Mouse (Mus musculus): ENCODE measurements around the gene Strn4. TPM values are rescaled to one million over a fixed set of nuclear protein-coding genes. Genes with fewer than 3 reads are reported as not detected.
A peak's percentile ranks its signal among the peaks of the same experiment; 100 is the strongest.

Strn4 gene
- polyA plus RNA-seq, 1 experiment from 2014 or later, result 88.8 TPM

DNA sequence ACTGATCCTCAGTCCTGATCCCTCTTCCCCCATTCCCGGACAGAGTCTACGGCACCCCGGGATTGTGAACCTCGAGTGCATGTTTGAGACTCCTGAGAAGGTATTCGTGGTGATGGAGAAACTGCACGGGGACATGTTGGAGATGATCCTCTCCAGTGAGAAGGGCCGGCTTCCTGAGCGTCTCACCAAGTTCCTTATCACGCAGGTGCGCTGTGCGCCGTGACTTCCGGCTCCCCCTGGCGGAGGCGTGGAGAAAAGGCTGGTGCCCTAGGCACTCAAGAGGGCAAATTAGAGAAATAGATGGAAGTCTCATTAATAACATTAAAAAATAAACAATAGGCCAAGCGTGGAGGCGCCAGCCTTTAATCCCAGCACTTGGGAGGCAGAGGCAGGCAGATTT, 42.6 kb downstream of the Strn4 start:
- Histone ChIP-seq H3K27ac (ENCODE audit: low read length) (no peak overlapping the region), H3K4me3 (ENCODE audit: low read length) (no peak overlapping the region), H3K27me3 (ENCODE audit: control insufficient read depth, insufficient read depth, low read length) (no peaks in the 10 kb centered on the region), H3K36me3 (ENCODE audit: control insufficient read depth, insufficient read depth) (peaks cover 42% of the 10 kb centered on the region), H3K4me2 (ENCODE audit: low read depth, low read length) (no peak overlapping the region), H3K4me1 (ENCODE audit: control insufficient read depth, insufficient read depth, low read length) (no peaks in the 10 kb centered on the region), H3K9ac (ENCODE audit: low read length) (no peak overlapping the region), H3K9me3 (replicated peaks; ENCODE audit: control insufficient read depth, low read length) (no peaks in the 10 kb centered on the region)
- no peak for ATAC-seq (replicated peaks; ENCODE audit: extremely low read depth, insufficient read depth, low FRiP score)
- 33% methylated on average over 17 of the region's 17 CpGs for WGBS

DNA sequence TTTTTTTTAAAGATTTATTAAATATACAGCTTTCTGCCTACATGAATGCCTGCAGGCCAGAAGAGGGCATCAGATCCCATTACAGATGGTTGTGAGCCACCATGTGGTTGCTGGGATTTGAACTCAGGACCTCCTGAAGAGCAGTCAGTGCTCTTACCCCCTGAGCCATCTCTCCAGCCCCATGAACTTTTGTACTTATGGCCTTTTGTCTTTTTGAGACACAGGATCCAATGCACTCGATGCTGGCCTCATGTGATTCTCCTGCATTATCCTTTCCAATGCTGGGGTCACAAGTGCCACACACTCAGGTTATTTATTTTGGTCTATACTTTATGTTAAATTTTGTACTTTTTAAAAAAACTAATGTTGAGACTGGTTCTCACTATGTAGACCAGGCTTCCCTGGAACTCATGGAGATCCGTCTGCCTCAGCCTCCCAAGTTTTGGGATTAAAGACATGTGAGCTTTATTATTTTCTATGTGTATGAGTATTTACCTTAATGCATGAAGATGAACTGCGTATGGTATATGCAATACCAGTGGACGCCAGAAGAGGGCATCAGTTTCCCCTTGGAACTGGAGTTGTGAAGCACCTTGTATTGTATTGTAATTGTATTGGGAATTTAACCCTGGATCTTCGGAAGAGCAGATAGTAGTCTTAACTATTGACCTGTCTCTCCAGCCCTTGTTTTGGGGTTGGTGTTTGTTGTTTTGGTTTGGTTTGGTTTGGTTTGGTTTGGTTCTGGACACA, 44.4 kb downstream of the Strn4 start:
- no peak overlapping the region for H3K4me3 ChIP-seq (ENCODE audit: low read length)
- no peak overlapping the region for H3K9ac ChIP-seq (ENCODE audit: low read length)
- no peak for ATAC-seq (replicated peaks; ENCODE audit: extremely low read depth, insufficient read depth, low FRiP score)
- no peaks in the 10 kb centered on the region for H3K27me3 ChIP-seq (ENCODE audit: control insufficient read depth, insufficient read depth, low read length)
- H3K36me3 ChIP-seq (ENCODE audit: control insufficient read depth, insufficient read depth), result peaks cover 41% of the 10 kb centered on the region
- H3K27ac ChIP-seq (ENCODE audit: low read length), result no peak overlapping the region
- H3K4me2 ChIP-seq (ENCODE audit: low read depth, low read length), result no peak overlapping the region
- H3K9me3 ChIP-seq (replicated peaks; ENCODE audit: control insufficient read depth, low read length), result no peaks in the 10 kb centered on the region
- 36% methylated on average over 5 of the region's 5 CpGs for WGBS
- H3K4me1 ChIP-seq (ENCODE audit: control insufficient read depth, insufficient read depth, low read length), result no peaks in the 10 kb centered on the region

DNA sequence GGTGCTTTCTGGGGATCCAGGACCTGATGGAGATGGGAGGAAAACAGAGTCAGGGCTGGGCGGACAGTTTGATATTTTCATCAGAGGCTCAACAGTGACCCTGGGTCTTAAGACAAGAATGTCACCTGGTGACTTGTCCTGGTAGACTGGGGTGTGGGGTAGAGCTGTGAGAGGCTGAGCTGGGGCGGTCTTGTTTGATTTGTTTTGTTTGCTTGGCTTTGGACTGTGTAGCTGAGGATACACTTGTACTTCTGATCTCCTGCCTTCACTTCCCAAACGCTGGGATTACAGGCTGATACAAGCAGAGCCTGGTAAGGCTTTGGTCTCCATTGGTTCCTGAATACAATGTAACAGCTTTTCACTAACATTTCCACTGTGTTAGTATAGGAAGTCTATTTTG, 51.8 kb downstream of the Strn4 start:
- Histone ChIP-seq H3K27me3 (ENCODE audit: control insufficient read depth, insufficient read depth, low read length) (no peaks in the 10 kb centered on the region), H3K36me3 (ENCODE audit: control insufficient read depth, insufficient read depth) (peaks cover 13% of the 10 kb centered on the region), H3K4me3 (ENCODE audit: low read length) (no peak overlapping the region), H3K27ac (ENCODE audit: low read length) (no peak overlapping the region), H3K9me3 (replicated peaks; ENCODE audit: control insufficient read depth, low read length) (no peaks in the 10 kb centered on the region), H3K4me2 (ENCODE audit: low read depth, low read length) (no peak overlapping the region), H3K4me1 (ENCODE audit: control insufficient read depth, insufficient read depth, low read length) (no peaks in the 10 kb centered on the region), H3K9ac (ENCODE audit: low read length) (no peak overlapping the region)
- ATAC-seq (replicated peaks; ENCODE audit: extremely low read depth, insufficient read depth, low FRiP score), result no peak
- 76% methylated on average over 3 of the region's 3 CpGs for WGBS

- Histone ChIP-seq H3K9ac (ENCODE audit: low read length) (no peak overlapping the region), H3K36me3 (ENCODE audit: control insufficient read depth, insufficient read depth) (peaks cover 4% of the 10 kb centered on the region), H3K4me1 (ENCODE audit: control insufficient read depth, insufficient read depth, low read length) (peaks cover 3% of the 10 kb centered on the region), H3K27ac (ENCODE audit: low read length) (no peak overlapping the region), H3K4me3 (ENCODE audit: low read length) (no peak overlapping the region), H3K4me2 (ENCODE audit: low read depth, low read length) (no peak overlapping the region), H3K9me3 (replicated peaks; ENCODE audit: control insufficient read depth, low read length) (no peaks in the 10 kb centered on the region), H3K27me3 (ENCODE audit: control insufficient read depth, insufficient read depth, low read length) (no peaks in the 10 kb centered on the region)
- 45% methylated on average over 16 of the region's 16 CpGs for WGBS
- ATAC-seq (replicated peaks; ENCODE audit: extremely low read depth, insufficient read depth, low FRiP score), result no peak
These were observed 53.8 kb downstream of the Strn4 start for GRCm38 (mm10) chr7:16869497-16869896.

- no peak for ATAC-seq (replicated peaks; ENCODE audit: extremely low read depth, insufficient read depth, low FRiP score)
- no peaks in the 10 kb centered on the region; the same call in 1 of the 2 replicates for H3K36me3 ChIP-seq (ENCODE audit: control insufficient read depth, insufficient read depth)
These were observed 55.9 kb downstream of the Strn4 start for GRCm38 (mm10) chr7:16871600-16871999.

DNA sequence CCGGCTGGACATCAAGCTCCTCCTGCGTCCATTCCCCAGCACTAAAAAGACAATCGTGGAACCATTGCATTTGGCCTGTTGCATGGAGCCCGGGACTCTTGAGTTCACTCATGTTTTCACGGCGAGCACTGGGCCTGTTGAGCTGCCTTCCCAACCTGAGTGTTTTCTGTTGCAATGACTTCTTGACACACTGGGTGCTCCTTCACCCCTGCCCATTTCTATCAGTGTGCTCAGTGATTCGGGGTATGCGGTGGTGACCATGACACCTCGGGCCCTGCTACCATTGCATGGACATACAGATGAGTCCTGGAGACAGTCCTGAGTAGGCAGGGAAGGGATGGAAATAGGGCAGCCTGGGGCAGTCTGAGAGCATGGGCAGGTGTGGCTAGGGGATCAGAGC, 56.8 kb downstream of the Strn4 start:
- WGBS, result 88% methylated on average over 9 of the region's 9 CpGs
- Histone ChIP-seq H3K27ac (ENCODE audit: low read length) (no peak overlapping the region), H3K27me3 (ENCODE audit: control insufficient read depth, insufficient read depth, low read length) (no peaks in the 10 kb centered on the region), H3K4me3 (ENCODE audit: low read length) (no peak overlapping the region), H3K36me3 (ENCODE audit: control insufficient read depth, insufficient read depth) (no peaks in the 10 kb centered on the region; the same call in 1 of the 2 replicates), H3K4me2 (ENCODE audit: low read depth, low read length) (no peak overlapping the region), H3K9me3 (replicated peaks; ENCODE audit: control insufficient read depth, low read length) (no peaks in the 10 kb centered on the region), H3K9ac (ENCODE audit: low read length) (no peak overlapping the region), H3K4me1 (ENCODE audit: control insufficient read depth, insufficient read depth, low read length) (peaks cover 12% of the 10 kb centered on the region)
- no peak for ATAC-seq (replicated peaks; ENCODE audit: extremely low read depth, insufficient read depth, low FRiP score)

More at GRCm38 (mm10) chr7:16871600-16871999, 55.9 kb downstream of the Strn4 start:
- 73% methylated on average over 10 of the region's 10 CpGs for WGBS
- Histone ChIP-seq H3K4me3 (ENCODE audit: low read length) (no peak overlapping the region), H3K4me2 (ENCODE audit: low read depth, low read length) (no peak overlapping the region), H3K9me3 (replicated peaks; ENCODE audit: control insufficient read depth, low read length) (no peaks in the 10 kb centered on the region), H3K9ac (ENCODE audit: low read length) (no peak overlapping the region), H3K4me1 (ENCODE audit: control insufficient read depth, insufficient read depth, low read length) (peaks cover 7% of the 10 kb centered on the region), H3K27ac (ENCODE audit: low read length) (no peak overlapping the region), H3K27me3 (ENCODE audit: control insufficient read depth, insufficient read depth, low read length) (no peaks in the 10 kb centered on the region)

- Histone ChIP-seq H3K27ac (ENCODE audit: low read length) (no peak overlapping the region), H3K9ac (ENCODE audit: low read length) (no peak overlapping the region), H3K36me3 (ENCODE audit: control insufficient read depth, insufficient read depth) (no peaks in the 10 kb centered on the region), H3K4me2 (ENCODE audit: low read depth, low read length) (no peak overlapping the region), H3K9me3 (replicated peaks; ENCODE audit: control insufficient read depth, low read length) (no peaks in the 10 kb centered on the region), H3K4me1 (ENCODE audit: control insufficient read depth, insufficient read depth, low read length) (peaks cover 12% of the 10 kb centered on the region), H3K4me3 (ENCODE audit: low read length) (no peak overlapping the region), H3K27me3 (ENCODE audit: control insufficient read depth, insufficient read depth, low read length) (no peaks in the 10 kb centered on the region)
- no peak for ATAC-seq (replicated peaks; ENCODE audit: extremely low read depth, insufficient read depth, low FRiP score)
- 91% methylated on average over 4 of the region's 4 CpGs for WGBS
These were observed 57.7 kb downstream of the Strn4 start for GRCm38 (mm10) chr7:16873392-16873791.

DNA sequence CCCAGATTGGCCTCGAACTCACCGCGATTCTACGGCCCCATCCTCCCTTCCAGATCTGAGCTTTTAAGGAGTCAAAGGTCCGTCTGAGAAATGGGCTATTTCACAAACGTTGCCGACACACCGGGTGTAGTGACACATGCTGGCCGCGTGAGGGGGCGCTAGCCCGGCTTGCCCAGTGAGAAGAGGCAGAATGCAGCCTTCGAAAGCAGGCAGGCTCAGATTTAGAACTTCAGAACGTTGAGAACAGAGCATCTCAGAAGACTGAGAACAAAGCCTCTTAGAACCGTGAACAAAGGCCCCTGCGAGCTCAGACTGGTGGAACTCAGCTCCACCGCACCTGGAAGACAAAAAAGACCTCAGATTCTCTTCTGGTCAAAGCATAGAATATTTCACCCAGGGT, 58.5 kb downstream of the Strn4 start:
- H3K4me3 ChIP-seq (ENCODE audit: low read length), result peak overlapping the region; percentile 40
- H3K9me3 ChIP-seq (replicated peaks; ENCODE audit: control insufficient read depth, low read length), result no peaks in the 10 kb centered on the region
- H3K27ac ChIP-seq (ENCODE audit: low read length), result peak overlapping the region; percentile 92
- no peak for ATAC-seq (replicated peaks; ENCODE audit: extremely low read depth, insufficient read depth, low FRiP score)
- H3K4me1 ChIP-seq (ENCODE audit: control insufficient read depth, insufficient read depth, low read length), result peaks cover 12% of the 10 kb centered on the region
- 4% methylated on average over 17 of the region's 17 CpGs for WGBS
- H3K4me2 ChIP-seq (ENCODE audit: low read depth, low read length), result peak overlapping the region; percentile 91
- H3K9ac ChIP-seq (ENCODE audit: low read length), result peak overlapping the region; percentile 48
- no peaks in the 10 kb centered on the region for H3K27me3 ChIP-seq (ENCODE audit: control insufficient read depth, insufficient read depth, low read length)
- H3K36me3 ChIP-seq (ENCODE audit: control insufficient read depth, insufficient read depth), result no peaks in the 10 kb centered on the region

DNA sequence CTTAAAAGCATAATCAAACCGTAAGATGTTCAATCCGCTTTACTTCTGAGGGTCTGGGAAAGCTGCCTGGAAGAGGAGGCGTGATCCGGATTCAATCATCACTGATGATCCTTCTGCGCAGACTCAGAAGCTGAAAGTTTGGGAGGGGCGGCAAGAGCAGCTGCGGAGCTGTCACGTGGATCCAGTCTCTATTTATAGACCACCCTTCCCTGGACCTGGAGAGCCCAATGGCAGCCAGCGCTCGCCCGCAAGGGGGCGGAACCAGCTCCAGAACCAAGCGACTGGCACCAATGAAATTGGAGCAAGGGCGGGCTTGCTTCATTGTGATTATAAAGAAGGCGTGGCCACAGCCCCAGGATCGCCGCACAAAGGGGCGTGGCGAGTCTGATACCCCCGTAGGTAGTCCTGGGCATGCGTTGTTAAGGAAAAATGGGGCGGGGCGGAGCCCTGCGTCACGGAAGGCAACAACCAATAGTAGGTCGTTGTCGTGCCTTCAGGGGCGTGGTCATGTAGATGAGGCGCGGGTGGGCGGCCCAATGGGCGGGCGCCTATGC, 59.1 kb downstream of the Strn4 start:
- Histone ChIP-seq H3K4me3 (ENCODE audit: low read length) (peak overlapping the region; percentile 89), H3K9me3 (replicated peaks; ENCODE audit: control insufficient read depth, low read length) (no peaks in the 10 kb centered on the region), H3K4me2 (ENCODE audit: low read depth, low read length) (peak overlapping the region; percentile 91), H3K27me3 (ENCODE audit: control insufficient read depth, insufficient read depth, low read length) (no peaks in the 10 kb centered on the region), H3K9ac (ENCODE audit: low read length) (peak overlapping the region; percentile 48; the same call in 1 of the 2 replicates), H3K27ac (ENCODE audit: low read length) (peak overlapping the region; percentile 92), H3K4me1 (ENCODE audit: control insufficient read depth, insufficient read depth, low read length) (peaks cover 13% of the 10 kb centered on the region), H3K36me3 (ENCODE audit: control insufficient read depth, insufficient read depth) (no peaks in the 10 kb centered on the region)
- ATAC-seq (replicated peaks; ENCODE audit: extremely low read depth, insufficient read depth, low FRiP score), result peak; percentile 97
- under 1% methylated on average over 33 of the region's 33 CpGs for WGBS

All from heart, embryonic 16.5 days (tissue).